Mouse (Mus musculus) A20 (cell line): Measurements from ENCODE around the gene Ssr1.

Experiments
- DNase-seq: peaks from one replicate; pipeline ENCODE4 v3.0.0-alpha.2; 2011; ENCODE audit warnings: low read depth, low spot score

The Ssr1 gene

GRCm38 (mm10) chr13:37918336-37919261 is 75.4 kb downstream of the Ssr1 start:
- DNase-seq, result no peak
